Mouse (Mus musculus) embryo, embryonic 9.5 days (tissue): ENCODE results near the gene Gipc1.

Source experiments
- DNase-seq: peaks from one replicate; pipeline ENCODE4 v3.0.0-alpha.2; 2017; ENCODE audit errors: extremely low spot score

The Gipc1 gene

DNA sequence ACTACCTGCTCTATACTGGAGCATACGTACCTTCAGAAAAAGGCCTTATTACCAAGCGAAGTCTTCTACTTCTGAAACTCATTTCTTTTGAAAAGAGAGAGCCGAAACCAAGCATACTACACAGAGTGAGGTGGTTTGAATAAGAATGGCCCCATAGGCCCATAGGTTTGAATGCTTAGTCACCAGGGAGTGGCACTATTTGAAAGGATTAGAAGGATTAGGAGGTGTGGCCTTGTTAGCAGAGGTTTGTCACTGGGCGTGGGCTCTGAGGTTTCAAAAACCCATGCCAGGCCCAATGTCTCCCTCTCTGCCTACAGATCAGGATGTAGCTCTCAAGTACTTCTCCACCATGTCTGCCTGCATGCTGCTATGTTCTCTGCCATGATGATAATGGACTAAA lies 4.4 kb upstream of the Gipc1 start:
- no peak for DNase-seq

DNA sequence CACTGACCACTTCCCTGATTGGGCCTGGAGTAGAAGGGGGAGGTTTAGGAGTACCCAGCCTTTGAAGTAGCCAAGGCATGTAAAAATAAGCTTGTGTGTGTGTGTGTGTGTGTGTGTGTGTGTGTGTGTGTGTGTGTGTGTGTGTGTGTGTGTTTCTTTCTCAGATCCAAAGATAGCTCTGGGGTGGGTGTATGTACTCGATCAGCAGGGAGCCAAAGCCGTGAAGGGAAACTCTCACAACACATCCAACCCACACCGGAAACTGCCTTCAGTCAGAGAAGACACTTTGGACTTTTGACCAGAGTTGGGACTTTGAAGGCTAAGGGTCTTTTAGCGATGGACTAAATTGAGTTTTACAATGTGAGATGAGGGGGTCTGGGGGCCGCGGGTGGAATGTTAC lies 2.8 kb upstream of the Gipc1 start:
- DNase-seq, result no peak

DNA sequence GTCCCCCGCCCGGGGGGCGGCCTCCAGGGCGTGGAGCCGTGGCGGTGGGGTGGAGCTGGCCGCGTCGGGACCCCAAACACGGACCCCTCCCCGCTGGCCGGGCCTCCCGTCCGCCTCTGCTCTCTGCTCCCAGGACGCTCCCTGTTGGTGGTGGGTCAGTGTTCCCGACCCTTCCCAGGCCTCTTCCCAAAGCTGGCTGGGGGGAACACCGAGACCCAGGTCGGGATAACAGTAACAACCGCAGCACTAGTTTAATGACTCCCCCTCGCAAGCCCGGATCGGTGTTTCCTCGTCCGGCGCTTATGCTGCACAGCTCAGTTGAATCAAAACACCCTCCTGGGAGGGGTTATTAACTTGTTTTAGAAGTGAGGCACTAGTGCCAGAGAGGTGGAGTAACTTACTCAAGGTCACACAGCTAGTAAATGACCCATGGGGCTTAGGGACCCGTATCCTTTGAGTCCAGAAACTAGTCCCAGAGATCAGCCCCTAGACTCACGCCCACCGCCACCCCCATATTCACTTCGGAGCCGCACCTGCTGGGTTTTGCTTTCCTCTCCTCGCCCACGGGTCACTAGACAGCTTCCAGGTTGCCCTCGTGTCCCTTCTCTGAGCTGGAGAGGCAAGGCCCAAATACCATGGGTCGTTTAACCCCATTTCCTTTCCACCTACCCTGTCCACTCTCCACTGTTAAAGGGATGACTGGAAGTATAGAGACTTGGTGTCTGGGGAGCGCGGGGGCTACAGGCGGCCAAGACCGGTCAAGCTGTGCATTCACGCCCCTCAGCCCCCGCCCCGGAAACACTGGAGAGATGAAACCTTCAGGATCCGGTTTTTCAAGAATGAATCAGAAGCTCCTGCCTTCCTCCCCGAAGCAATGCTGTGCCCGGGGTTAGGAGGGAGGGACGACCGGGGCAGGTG lies 526 bp downstream of the Gipc1 start:
- peak; percentile 30 for DNase-seq

DNA sequence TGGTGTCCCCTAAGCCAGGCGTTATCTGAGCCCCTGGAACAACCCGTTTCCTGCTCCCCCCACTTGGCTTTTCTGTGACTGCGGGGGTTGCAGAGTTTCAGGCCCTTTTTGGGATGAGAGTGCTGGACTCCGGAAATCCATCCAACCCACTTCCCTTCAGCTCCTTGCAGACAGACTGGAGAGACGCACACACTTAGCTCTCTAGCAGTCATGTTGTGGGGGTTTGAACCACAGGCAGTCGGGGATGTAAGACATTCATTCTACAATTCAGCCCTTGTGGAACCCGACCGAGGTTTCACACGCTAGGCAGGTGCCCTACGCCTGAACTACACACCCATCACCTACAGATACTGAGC lies 1.2 kb downstream of the Gipc1 start:
- DNase-seq, result no peak

GRCm38 (mm10) chr8:83654725-83655124 lies 2.2 kb downstream of the Gipc1 start:
- no peak for DNase-seq

DNA sequence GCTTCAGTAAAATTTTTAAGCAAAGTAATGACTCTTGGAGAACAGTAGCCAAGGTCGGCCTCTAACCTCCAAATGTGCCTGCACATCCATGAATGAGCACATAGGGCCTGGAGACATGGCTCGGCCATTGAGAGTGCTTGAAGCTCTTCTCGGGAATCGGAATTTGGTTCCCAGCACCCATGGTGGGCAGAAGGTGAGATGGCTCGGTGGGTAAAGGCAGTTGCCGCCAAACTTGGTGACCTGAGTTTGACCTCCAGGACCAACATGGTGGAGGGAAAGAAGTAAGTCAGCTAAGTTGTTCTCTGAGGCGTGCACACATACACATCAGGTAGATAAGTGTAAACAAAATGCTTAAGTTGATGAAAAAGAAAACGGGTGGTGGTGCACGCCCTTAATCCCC lies 3.6 kb downstream of the Gipc1 start:
- no peak for DNase-seq

- no peak for DNase-seq
Observed at GRCm38 (mm10) chr8:83656484-83657246, 4.2 kb downstream of the Gipc1 start.

GRCm38 (mm10) chr8:83660545-83660944 lies 8.1 kb downstream of the Gipc1 start:
- DNase-seq, result peak; percentile 27

- peak; percentile 36 for DNase-seq
Observed at GRCm38 (mm10) chr8:83660995-83661680, 8.7 kb downstream of the Gipc1 start.

DNA sequence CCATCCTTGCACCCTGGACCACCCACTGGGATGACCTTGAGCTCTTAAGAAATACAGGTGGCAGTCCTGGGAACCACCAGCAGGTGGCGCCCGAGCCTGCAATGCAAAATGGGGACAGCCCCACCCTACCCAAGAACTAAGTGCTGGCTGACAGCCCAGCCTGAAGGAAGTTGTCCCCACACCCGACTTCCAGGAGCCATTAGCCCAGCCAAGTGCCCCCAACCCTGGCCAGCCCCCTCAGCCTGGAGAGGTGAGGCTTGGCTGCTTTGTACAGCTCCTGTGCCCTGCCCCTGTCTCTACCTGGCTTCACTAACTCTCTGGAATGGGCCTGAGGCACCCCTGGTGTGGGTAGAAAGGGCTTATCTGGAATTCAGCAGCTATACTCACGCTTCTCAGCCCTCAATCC lies 9.9 kb downstream of the Gipc1 start:
- peak; percentile 83 for DNase-seq

DNA sequence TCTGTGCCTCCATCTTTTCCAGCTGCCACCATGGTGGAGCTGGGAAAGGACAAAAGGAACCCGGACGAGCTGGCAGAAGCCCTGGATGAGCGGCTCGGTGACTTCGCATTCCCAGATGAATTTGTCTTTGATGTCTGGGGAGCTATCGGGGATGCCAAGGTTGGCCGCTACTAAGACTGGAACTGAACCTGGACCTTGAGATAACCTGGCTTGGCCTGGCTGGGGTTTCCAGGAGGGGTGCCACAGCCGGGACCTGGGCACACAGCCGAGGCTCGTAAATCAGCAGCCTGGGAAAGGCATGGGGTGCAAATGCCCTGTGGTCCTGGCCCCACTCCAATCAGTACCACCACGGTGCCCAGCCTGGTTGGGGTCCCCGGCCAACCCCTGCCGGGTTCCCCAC lies 11.6 kb downstream of the Gipc1 start:
- DNase-seq, result no peak

- peak; percentile 9 for DNase-seq
Observed at GRCm38 (mm10) chr8:83664931-83665625, 12.6 kb downstream of the Gipc1 start.

DNA sequence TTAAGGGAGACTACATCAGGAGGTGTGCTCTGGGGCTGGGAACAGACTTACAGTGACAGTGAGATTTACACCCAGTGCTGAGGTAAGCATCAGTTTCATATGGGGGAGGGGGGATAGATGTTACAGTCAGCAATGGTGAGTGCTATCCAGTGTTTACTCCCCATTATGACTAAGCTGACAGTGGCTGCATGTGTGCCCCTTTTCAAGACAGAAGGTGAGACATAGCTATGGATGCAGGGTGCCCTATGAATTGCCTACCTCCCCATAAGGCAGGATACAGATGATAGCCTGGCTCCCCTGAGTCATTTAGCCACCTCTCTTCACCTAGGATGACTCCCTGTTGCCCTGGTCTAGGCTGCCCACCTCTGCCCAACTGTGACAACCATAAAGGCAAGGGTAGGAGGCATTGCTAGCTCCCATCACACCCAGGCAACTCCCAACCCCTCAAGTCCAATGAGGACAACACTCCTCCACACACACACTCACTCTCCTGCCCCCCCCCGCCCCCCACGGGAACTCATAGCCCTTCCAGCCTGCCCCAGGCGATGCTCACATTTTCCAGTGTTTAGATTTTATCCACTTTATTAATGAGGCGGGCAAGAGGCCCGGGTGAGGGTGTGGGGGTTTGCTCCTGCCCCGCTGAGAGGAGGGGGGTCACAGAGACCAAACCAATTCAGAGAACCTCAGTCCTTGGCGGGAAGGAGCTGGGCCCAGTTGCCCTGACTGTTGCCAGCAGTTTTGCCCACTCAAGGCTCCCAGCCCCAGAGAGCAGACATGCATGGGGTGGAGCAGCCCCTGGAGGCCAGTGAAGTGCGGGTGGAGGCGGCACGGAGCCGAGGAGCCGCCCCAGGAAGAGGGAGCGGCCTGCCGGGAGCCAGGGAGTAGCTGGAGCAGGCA lies 13.7 kb downstream of the Gipc1 start, which contains the start of gene Ptger1:
TSS of gene Ptger1 (plus strand) at position 710 of the 897 bp plus-strand sequence.
- peak; percentile 5 for DNase-seq

GRCm38 (mm10) chr8:83666866-83667234 lies 14.4 kb downstream of the Gipc1 start:
- no peak for DNase-seq

- no peak for DNase-seq
Observed at GRCm38 (mm10) chr8:83667526-83667925, 15.0 kb downstream of the Gipc1 start.

DNA sequence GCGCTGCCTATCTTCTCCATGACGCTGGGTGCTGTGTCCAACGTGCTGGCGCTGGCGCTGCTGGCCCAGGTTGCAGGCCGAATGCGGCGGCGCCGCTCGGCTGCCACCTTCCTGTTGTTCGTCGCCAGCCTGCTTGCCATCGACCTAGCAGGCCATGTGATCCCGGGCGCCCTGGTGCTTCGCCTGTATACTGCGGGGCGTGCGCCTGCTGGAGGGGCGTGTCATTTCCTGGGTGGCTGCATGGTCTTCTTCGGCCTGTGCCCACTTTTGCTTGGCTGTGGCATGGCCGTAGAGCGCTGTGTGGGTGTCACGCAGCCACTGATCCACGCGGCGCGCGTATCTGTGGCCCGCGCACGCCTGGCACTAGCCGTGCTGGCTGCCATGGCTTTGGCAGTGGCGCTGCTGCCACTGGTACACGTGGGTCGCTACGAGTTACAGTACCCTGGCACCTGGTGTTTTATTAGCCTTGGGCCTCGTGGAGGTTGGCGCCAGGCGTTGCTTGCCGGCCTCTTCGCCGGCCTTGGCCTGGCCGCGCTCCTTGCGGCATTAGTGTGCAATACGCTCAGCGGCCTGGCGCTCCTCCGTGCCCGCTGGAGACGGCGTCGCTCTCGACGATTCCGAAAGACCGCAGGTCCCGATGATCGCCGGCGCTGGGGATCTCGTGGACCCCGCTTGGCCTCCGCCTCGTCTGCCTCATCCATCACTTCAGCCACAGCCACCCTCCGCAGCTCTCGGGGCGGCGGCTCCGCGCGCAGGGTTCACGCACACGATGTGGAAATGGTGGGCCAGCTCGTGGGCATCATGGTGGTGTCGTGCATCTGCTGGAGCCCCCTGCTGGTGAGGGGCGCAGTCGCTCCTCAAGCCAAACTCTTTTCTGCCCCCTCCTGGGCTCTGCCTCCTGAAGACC lies 15.8 kb downstream of the Gipc1 start:
- DNase-seq, result peak; percentile 84

DNA sequence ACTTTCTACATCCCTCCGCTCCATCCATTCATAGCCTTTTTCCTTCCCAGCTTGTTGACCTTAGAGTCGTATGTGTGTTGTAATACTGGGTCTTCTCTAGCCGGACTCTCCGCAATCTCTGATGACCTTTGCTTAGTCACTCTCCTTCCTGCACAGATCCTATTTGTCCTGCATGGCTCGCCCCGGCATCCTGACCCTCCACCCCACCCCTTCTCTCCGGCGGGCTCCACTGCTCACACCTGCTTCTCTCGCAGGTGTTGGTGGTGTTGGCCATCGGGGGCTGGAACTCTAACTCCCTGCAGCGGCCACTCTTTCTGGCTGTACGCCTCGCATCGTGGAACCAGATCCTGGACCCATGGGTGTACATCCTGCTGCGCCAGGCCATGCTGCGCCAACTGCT lies 16.5 kb downstream of the Gipc1 start:
- no peak for DNase-seq

GRCm38 (mm10) chr8:83672936-83673335 lies 20.5 kb downstream of the Gipc1 start:
- DNase-seq, result no peak

DNA sequence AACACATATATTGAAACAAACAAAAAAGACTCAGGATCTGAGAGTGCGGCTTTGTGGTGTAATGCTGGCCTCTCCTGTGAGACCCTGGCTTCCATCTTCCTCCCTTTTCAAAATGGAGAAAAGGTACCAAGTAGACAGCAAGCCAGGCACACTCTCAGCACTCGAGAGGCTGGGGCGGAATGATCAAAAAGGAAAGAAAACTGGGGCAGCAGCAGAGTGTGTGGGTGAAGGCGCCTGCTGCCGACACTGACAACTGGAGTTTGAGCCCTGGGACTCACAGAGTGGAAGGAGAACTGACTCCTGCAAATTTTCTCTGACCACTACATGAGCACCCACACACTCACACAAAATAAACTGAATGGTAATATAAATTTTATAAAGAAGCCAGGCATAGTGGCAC lies 22.0 kb downstream of the Gipc1 start:
- DNase-seq, result no peak

DNA sequence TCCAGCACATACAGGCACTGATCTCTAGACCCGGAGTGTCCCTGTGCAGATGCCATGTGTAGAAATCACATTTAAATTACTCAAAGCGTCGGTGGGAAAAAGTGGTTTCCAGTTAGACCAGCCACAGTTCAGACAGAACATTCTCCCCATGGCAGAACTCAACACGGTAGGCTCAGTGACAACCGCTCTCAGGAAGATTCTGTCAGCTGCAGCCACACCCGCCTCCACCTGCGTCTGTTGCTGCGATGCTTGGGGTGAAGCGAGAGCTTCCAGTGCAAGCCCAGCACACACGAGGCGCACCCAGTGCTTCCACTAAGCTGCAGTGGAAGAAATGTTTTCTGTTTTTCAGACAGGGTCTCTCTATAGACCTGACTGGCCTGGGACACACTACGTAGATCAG lies 27.4 kb downstream of the Gipc1 start:
- no peak for DNase-seq
